Mouse (Mus musculus): ENCODE results near the gene Grik4. TPM values are rescaled to one million over a fixed set of nuclear protein-coding genes. Genes with fewer than 3 reads are reported as not detected.

The Grik4 gene
- total RNA-seq, 2 experiments from 2014 or later: 1.2 to 1.4 TPM

GRCm38 (mm10) chr9:42859959-42860794, 84.1 kb downstream of the Grik4 start:
- no peak for DNase-seq

- peak; percentile 17 to 49 for DNase-seq
Observed at GRCm38 (mm10) chr9:42858998-42859690, 85.1 kb downstream of the Grik4 start.

GRCm38 (mm10) chr9:42858576-42858975, 85.7 kb downstream of the Grik4 start:
- DNase-seq: no peak

GRCm38 (mm10) chr9:42857756-42858155, 86.5 kb downstream of the Grik4 start:
- no peak for DNase-seq

GRCm38 (mm10) chr9:42853077-42853476, 91.2 kb downstream of the Grik4 start:
- DNase-seq: no peak

GRCm38 (mm10) chr9:42850063-42850462, 94.2 kb downstream of the Grik4 start:
- no peak for DNase-seq

- DNase-seq: no peak
Observed at GRCm38 (mm10) chr9:42848061-42848460, 96.2 kb downstream of the Grik4 start.

GRCm38 (mm10) chr9:42846676-42847425, 97.4 kb downstream of the Grik4 start:
- DNase-seq: no peak

- no peak for DNase-seq
Observed at GRCm38 (mm10) chr9:42846139-42846538, 98.2 kb downstream of the Grik4 start.

- DNase-seq: no peak
Observed at GRCm38 (mm10) chr9:42844301-42844700, 100.0 kb downstream of the Grik4 start.

DNA sequence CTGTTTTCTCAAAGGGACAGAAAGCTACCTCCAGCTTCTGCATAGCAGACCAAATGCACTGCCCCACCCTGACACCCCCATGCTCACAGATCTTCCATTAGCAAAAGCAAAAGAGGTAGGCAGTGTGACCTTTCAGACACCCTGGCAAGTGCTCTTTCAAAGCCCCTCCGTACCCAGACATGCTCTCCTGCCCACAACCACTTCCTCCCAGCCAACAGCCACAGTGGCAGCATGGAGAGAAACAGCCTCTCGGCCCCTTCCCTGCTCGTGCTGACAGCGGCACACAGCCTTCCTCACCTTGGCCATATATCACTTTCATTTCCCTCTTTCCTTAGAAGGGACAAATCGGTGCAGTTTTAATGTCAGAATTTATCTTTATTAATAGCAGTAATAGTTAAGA, 106.0 kb downstream of the Grik4 start:
- no peak for DNase-seq

- DNase-seq: no peak
Observed at GRCm38 (mm10) chr9:42837498-42837897, 106.8 kb downstream of the Grik4 start.

DNA sequence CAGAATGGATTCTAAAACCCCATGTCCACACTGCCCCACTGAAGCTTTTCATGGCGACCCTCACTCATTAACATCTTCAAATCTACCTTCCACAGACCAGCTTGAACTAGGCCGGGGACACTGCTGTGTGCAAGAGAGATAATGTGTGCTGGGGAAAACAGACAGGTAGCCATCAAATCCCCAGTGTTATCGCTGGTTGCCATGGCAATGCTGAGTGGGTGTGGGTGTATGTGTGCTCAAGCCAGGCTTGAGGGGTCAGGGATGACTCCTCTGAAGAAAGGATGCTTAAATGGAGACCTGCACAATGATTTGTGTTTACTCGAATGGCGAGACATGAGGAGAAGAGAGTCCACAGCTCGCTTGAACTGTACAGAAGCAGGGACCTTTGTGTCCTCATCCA, 112.7 kb downstream of the Grik4 start:
- DNase-seq: no peak

DNA sequence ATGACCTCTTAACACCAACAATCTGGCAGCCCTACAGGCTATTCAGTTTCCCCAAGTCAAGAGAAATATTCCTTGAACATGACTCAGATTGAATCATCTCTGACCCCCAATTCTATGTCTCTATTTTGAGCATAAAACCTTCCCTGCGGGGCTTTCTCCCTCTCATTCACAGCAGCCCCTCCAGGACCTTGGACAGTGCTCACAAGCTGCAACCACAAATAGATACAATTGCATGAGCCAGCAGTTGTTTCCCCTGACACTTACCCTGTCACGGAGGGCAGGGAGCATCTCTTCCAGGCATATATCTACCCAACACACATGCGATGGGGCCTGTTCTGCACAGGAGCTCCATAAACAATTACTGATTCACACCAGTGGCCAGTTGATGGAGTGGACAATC, 125.0 kb downstream of the Grik4 start:
- peak; percentile 11 to 39 for DNase-seq

GRCm38 (mm10) chr9:42816815-42817214, 127.5 kb downstream of the Grik4 start:
- DNase-seq: no peak

GRCm38 (mm10) chr9:42809146-42809545, 135.1 kb downstream of the Grik4 start:
- no peak for DNase-seq

DNA sequence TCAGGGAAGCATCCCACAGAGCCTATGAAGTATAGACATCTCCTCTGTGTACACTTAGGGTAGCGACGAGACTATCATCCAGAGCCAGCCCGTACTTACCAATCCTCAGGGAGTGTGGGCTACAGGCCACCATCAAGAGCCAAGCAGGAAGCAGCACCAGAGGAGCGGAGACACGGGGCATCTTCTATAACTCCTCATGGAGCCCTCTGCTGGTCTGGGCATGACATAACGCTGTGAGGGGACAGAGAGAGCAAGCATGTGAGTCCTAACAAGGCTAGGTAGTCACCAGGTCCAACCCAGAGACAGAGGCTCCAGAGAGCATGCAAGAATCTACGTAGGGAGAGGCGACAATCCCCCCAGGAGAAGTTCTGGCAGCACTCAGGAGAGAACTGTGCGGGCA, 135.9 kb downstream of the Grik4 start:
- DNase-seq: peak; percentile 15 to 30

GRCm38 (mm10) chr9:42803061-42803491, 141.2 kb downstream of the Grik4 start:
- DNase-seq: peak; percentile 48 to 54

DNA sequence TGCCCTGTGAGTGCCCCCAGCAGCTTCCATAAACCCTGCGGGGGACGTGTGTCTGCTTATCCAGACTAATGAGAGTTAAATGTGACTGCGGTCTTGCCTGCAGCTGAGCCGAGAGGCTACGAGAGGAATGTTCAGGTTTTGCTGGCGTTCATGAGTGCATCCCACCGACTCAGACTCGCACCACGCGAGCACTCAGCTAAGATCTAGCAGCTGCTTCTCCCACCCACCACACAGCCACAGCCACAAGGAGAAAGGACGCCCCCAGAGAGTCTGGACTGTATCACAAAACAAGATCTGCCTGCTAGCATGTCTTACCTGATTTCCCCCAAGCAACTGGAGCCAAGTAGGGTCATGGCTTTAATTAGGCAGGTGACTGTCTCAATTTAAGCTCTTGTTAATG, 142.4 kb downstream of the Grik4 start:
- DNase-seq: no peak

GRCm38 (mm10) chr9:42800138-42800537, 144.2 kb downstream of the Grik4 start:
- no peak for DNase-seq

GRCm38 (mm10) chr9:42799694-42800093, 144.6 kb downstream of the Grik4 start:
- DNase-seq: no peak

DNA sequence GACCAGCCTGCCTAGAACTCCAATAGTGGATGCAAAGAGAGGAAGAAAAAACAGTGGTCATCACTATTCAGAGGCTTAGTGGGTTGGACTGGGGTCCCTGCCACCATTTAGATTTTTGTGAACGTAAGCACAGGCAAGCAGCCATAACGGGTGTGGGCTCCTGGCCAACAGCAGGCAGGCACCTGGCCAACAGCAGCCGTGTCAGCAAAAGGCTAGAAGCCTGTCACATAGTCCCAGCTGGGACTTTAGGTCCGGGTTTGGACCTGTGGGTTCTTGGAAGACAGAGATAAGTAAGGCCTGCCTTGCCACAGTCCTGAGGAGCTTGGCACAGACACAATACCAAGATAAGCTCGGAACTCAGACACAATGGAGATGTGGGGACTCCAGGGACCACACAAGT, 145.1 kb downstream of the Grik4 start:
- DNase-seq: peak; percentile 30 to 35

DNA sequence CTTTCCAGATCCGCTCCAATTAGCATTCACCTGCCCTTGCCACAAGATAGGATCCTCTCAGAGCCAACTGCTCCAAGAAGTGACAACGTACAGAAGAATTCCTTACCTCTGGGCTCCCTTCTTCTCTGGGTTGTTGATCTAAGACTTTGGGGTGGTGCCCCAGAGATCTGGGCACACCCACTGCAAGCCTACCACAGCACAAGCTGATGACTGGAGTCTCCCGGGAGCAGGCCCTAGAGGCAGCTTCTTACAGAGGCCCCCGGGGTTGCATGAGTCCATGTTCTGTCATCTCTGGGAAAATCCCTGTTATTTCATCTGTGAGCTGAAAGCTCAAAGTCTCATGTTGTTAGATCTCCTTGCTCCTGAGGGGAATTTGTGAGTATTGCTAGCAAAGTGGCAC, 146.0 kb downstream of the Grik4 start:
- no peak for DNase-seq
